Mouse (Mus musculus): ENCODE measurements around the gene Ppp3ca.

The Ppp3ca gene

GRCm38 (mm10) chr3:136865176-136865859 lies 195.4 kb downstream of the Ppp3ca start:
- no peak for DNase-seq

- no peak for DNase-seq
Observed at GRCm38 (mm10) chr3:136866095-136866494, 196.2 kb downstream of the Ppp3ca start.

- DNase-seq: no peak
Observed at GRCm38 (mm10) chr3:136866571-136866970, 196.6 kb downstream of the Ppp3ca start.

GRCm38 (mm10) chr3:136867366-136867765 lies 197.4 kb downstream of the Ppp3ca start:
- no peak for DNase-seq

GRCm38 (mm10) chr3:136871772-136872532 lies 202.0 kb downstream of the Ppp3ca start:
- no peak for DNase-seq

- no peak for DNase-seq
Observed at GRCm38 (mm10) chr3:136872533-136873095, 202.7 kb downstream of the Ppp3ca start.

GRCm38 (mm10) chr3:136873809-136874449 lies 204.0 kb downstream of the Ppp3ca start:
- DNase-seq: no peak

GRCm38 (mm10) chr3:136874566-136874965 lies 204.6 kb downstream of the Ppp3ca start:
- DNase-seq: no peak

- no peak for DNase-seq
Observed at GRCm38 (mm10) chr3:136887741-136888140, 217.8 kb downstream of the Ppp3ca start.

- DNase-seq: peak in 1 of 2 experiments; percentile 37
Observed at GRCm38 (mm10) chr3:136892140-136892539, 222.2 kb downstream of the Ppp3ca start.

- no peak for DNase-seq
Observed at GRCm38 (mm10) chr3:136893596-136894402, 223.9 kb downstream of the Ppp3ca start.

GRCm38 (mm10) chr3:136895498-136895897 lies 225.6 kb downstream of the Ppp3ca start:
- no peak for DNase-seq

- DNase-seq: no peak
Observed at GRCm38 (mm10) chr3:136896276-136896675, 226.4 kb downstream of the Ppp3ca start.

GRCm38 (mm10) chr3:136899744-136900143 lies 229.8 kb downstream of the Ppp3ca start:
- no peak for DNase-seq

- peak in 1 of 2 experiments; percentile 35 for DNase-seq
Observed at GRCm38 (mm10) chr3:136900986-136901385, 231.1 kb downstream of the Ppp3ca start.

- no peak for DNase-seq
Observed at GRCm38 (mm10) chr3:136902776-136903175, 232.9 kb downstream of the Ppp3ca start.

- DNase-seq: no peak
Observed at GRCm38 (mm10) chr3:136905577-136905976, 235.7 kb downstream of the Ppp3ca start.

GRCm38 (mm10) chr3:136909534-136909933 lies 239.6 kb downstream of the Ppp3ca start:
- DNase-seq: no peak

- DNase-seq: no peak
Observed at GRCm38 (mm10) chr3:136911276-136911675, 241.4 kb downstream of the Ppp3ca start.

GRCm38 (mm10) chr3:136917080-136917479 lies 247.2 kb downstream of the Ppp3ca start:
- peak in 1 of 2 experiments; percentile 32 for DNase-seq

- peak in 1 of 2 experiments; percentile 31 for DNase-seq
Observed at GRCm38 (mm10) chr3:136933071-136933470, 263.1 kb downstream of the Ppp3ca start.
